Mouse (Mus musculus): ENCODE data around the gene 6030408B16Rik. TPM values are rescaled to one million over a fixed set of nuclear protein-coding genes. Genes with fewer than 3 reads are reported as not detected.

The 6030408B16Rik gene
- polyA plus RNA-seq, 1 experiment from 2014 or later: 0.48 TPM

DNA sequence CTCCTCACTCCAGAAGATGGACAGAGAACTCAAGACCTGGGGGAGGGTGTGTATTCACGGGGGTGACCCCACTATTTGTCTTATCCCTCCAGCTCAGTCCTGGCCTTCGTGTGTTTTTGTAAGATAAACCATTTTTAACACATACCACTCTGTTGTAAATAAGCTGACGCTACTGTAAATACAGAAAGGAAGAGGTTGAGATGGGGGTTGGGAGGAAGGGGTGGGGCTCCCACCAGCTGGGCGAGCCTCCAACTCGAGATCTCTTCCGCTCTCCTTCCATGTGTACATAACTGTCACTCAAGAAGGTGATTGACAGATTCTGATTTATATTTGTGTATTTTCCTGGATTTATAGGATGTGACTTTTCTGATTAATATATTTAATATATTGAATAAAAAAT, 18.6 kb upstream of the 6030408B16Rik start:
- no peak overlapping the region for H3K9ac ChIP-seq (ENCODE audit: low read depth, low read length)
- H3K36me3 ChIP-seq (ENCODE audit: control insufficient read depth, insufficient read depth): peaks cover 10% of the 10 kb centered on the region; the same call in 1 of the 2 replicates
- H3K4me2 ChIP-seq (replicated peaks; ENCODE audit: low read depth): no peak overlapping the region
- no peak for TF ChIP-seq CTCF (IDR thresholded peaks at IDR 0.05; ENCODE audit: low read depth)
- no peak overlapping the region for H3K4me3 ChIP-seq (ENCODE audit: low read depth, low read length)
- H3K9me3 ChIP-seq (ENCODE audit: control insufficient read depth): no peaks in the 10 kb centered on the region
- H3K27ac ChIP-seq (ENCODE audit: low read depth, low read length): no peak overlapping the region
- no peaks in the 10 kb centered on the region for H3K27me3 ChIP-seq (replicated peaks; ENCODE audit: control insufficient read depth, insufficient read depth, low read length)
- ATAC-seq: no peak
- WGBS: 42% methylated on average over 6 of the region's 6 CpGs
- no peaks in the 10 kb centered on the region for H3K4me1 ChIP-seq (replicated peaks; ENCODE audit: control insufficient read depth, insufficient read depth, low read length)

DNA sequence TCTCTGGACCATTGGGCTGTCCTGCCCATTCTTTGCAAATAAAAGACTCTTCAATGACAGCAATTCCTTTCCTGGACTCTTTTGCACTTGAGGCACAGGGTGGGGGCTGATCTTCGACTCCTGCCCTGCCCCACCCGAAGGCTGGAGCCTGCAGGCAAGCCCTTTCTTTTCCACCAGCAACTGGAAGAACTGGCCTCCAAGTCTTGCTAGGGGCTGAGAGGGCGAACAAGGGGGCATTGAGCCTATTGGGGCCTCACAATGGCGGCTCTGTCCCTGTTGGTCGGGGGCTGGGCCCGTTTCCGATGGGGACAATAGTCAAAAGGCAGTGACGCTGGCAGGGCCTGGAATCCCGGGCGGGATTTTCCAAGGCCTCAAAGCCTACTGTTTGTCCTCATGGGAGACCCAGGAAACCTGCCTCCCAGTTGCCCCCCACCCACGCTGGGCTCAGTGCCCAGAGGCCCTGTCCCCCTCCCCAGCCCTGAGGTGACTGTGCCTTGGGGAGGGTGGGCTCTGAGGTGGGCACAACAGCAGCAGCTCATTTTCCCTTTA, 15.6 kb upstream of the 6030408B16Rik start:
- Histone ChIP-seq H3K27ac (ENCODE audit: low read depth, low read length) (no peak overlapping the region), H3K4me1 (replicated peaks; ENCODE audit: control insufficient read depth, insufficient read depth, low read length) (no peaks in the 10 kb centered on the region), H3K4me2 (replicated peaks; ENCODE audit: low read depth) (no peak overlapping the region), H3K4me3 (ENCODE audit: low read depth, low read length) (no peak overlapping the region), H3K9me3 (ENCODE audit: control insufficient read depth) (no peaks in the 10 kb centered on the region), H3K9ac (ENCODE audit: low read depth, low read length) (0 out of 2 replicates have a peak overlapping the region, but pooled peaks have one; percentile 17), H3K36me3 (ENCODE audit: control insufficient read depth, insufficient read depth) (peaks cover 7% of the 10 kb centered on the region; the same call in 1 of the 2 replicates), H3K27me3 (replicated peaks; ENCODE audit: control insufficient read depth, insufficient read depth, low read length) (no peaks in the 10 kb centered on the region)
- TF ChIP-seq CTCF (IDR thresholded peaks at IDR 0.05; ENCODE audit: low read depth): no peak
- ATAC-seq: peak; percentile 42; the same call in 1 of the 2 replicates
- 34% methylated on average over 11 of the region's 11 CpGs for WGBS

DNA sequence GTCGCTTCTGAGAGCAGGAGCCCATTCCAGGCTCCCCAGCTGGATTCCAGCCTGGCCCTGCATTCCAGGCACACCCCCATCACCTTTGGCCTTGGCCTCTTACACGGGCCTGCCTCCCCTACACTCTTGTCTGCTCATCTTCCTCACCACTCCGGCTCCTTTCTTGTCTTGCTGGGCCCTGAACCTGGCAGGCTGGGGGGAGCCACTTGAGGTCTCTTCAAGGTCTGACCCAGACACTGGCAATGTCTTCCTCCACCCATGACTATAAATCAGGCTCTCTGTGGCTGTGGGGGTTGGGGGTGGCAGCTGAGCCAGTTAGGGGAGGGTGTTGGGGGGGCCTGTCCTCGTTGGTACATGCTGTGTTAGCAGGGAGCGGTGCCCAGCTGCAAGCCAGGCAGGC, 14.4 kb upstream of the 6030408B16Rik start:
- Histone ChIP-seq H3K4me3 (ENCODE audit: low read depth, low read length) (no peak overlapping the region), H3K4me2 (replicated peaks; ENCODE audit: low read depth) (no peak overlapping the region), H3K36me3 (ENCODE audit: control insufficient read depth, insufficient read depth) (no peaks in the 10 kb centered on the region), H3K27ac (ENCODE audit: low read depth, low read length) (no peak overlapping the region), H3K9ac (ENCODE audit: low read depth, low read length) (no peak overlapping the region), H3K9me3 (ENCODE audit: control insufficient read depth) (no peaks in the 10 kb centered on the region), H3K27me3 (replicated peaks; ENCODE audit: control insufficient read depth, insufficient read depth, low read length) (no peaks in the 10 kb centered on the region), H3K4me1 (replicated peaks; ENCODE audit: control insufficient read depth, insufficient read depth, low read length) (no peaks in the 10 kb centered on the region)
- 41% methylated on average over 5 of the region's 5 CpGs for WGBS
- no peak for ATAC-seq
- no peak for TF ChIP-seq CTCF (IDR thresholded peaks at IDR 0.05; ENCODE audit: low read depth)

DNA sequence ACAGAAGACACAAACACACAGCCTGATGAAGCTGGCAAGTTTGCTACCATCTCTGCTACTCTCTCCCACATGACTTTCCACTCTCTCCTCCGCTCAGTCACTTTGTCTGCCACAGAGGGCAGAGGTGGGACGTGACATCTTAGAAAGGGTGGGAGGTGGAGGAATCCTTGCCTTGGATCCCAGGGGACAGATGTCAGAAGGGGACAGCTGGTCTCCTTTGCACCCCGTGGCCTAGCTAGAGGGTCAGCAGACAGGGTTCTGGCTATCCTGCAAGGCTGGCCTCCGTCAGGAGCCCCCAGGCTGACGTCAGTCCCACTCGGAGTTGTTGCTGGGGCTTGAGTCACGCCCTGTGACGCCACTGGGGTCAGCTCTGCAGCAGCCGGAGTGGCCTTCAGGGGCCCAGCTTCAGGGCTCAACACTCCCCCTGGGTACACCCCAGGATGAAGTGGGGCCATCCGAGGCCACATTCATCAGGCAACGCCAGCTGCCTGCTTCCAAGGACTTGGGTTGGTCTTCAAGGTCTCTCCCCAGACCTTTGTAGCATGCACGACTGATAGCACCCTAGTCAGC, 13.5 kb upstream of the 6030408B16Rik start:
- no peak overlapping the region for H3K27ac ChIP-seq (ENCODE audit: low read depth, low read length)
- no peaks in the 10 kb centered on the region for H3K36me3 ChIP-seq (ENCODE audit: control insufficient read depth, insufficient read depth)
- no peak overlapping the region for H3K9ac ChIP-seq (ENCODE audit: low read depth, low read length)
- 0 out of 2 replicates have a peak, but pooled peaks cover under 1% of the 10 kb centered on the region for H3K4me1 ChIP-seq (replicated peaks; ENCODE audit: control insufficient read depth, insufficient read depth, low read length)
- ATAC-seq: no peak
- H3K4me3 ChIP-seq (ENCODE audit: low read depth, low read length): no peak overlapping the region
- TF ChIP-seq CTCF (IDR thresholded peaks at IDR 0.05; ENCODE audit: low read depth): no peak
- no peaks in the 10 kb centered on the region for H3K9me3 ChIP-seq (ENCODE audit: control insufficient read depth)
- H3K4me2 ChIP-seq (replicated peaks; ENCODE audit: low read depth): no peak overlapping the region
- no peaks in the 10 kb centered on the region for H3K27me3 ChIP-seq (replicated peaks; ENCODE audit: control insufficient read depth, insufficient read depth, low read length)
- WGBS: 46% methylated on average over 12 of the region's 12 CpGs

DNA sequence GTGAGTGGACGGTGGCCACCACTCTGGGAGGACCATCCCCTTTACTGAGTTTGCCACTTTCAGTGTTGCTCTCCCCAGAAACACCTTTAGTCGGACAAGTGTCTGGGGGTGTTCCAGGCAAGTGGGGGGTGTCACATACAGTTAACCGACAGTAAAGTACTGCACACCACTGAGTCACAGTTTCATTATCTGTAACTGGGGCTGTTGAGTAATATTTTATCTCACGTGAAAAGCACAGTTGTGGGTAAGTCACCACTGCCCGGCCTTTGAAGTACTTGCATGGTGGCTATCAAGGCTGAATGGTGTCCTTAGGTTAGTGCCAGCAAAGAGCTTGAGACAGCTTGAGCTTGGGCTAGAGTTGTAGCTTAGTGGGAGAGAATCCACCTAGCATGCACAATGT, 10.5 kb upstream of the 6030408B16Rik start:
- WGBS: 62% methylated on average over 5 of the region's 5 CpGs
- Histone ChIP-seq H3K36me3 (ENCODE audit: control insufficient read depth, insufficient read depth) (peaks cover 13% of the 10 kb centered on the region), H3K9me3 (ENCODE audit: control insufficient read depth) (no peaks in the 10 kb centered on the region), H3K4me1 (replicated peaks; ENCODE audit: control insufficient read depth, insufficient read depth, low read length) (0 out of 2 replicates have a peak, but pooled peaks cover 7% of the 10 kb centered on the region), H3K9ac (ENCODE audit: low read depth, low read length) (no peak overlapping the region), H3K4me2 (replicated peaks; ENCODE audit: low read depth) (no peak overlapping the region), H3K27ac (ENCODE audit: low read depth, low read length) (no peak overlapping the region), H3K27me3 (replicated peaks; ENCODE audit: control insufficient read depth, insufficient read depth, low read length) (no peaks in the 10 kb centered on the region), H3K4me3 (ENCODE audit: low read depth, low read length) (no peak overlapping the region)
- TF ChIP-seq CTCF (IDR thresholded peaks at IDR 0.05; ENCODE audit: low read depth): no peak
- no peak for ATAC-seq

DNA sequence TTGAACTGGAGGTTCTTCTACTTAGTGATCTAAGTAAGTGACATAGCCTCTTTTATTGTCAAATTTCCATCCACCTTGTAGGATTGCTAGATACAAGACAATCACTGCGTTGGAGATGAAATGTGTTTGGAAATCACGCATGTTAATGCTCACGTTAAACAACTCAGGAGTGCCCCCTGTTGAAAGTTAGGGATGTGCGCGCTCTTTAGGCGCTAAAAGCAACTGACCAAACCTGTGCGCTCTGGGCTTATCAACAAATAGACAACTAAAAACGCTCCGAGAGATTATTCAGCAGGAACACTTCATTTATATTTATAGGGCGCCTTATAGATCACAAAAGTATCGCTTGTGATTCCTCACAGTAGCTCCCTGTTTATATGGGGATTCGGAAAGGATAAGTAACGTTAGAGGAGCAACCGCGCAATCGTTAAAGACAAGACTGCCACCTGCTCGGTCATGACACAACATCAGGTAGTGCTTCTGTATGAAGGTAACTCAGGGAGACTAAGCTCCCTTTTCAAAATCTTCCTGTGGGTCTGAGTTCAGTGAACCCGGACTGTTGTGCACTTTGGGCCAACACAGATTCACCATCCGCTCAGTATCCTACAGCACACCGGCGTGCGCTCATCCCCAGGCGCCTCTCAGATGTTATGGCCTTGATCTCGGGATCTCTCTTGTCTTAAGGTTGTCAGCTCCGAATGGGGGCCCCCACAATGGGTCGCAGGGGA, 9.7 kb upstream of the 6030408B16Rik start:
- 0 out of 2 replicates have a peak overlapping the region, but pooled peaks have one; percentile 47 for H3K27ac ChIP-seq (ENCODE audit: low read depth, low read length)
- peak overlapping the region; percentile 73 for H3K9ac ChIP-seq (ENCODE audit: low read depth, low read length)
- H3K4me3 ChIP-seq (ENCODE audit: low read depth, low read length): peak overlapping the region; percentile 72
- H3K27me3 ChIP-seq (replicated peaks; ENCODE audit: control insufficient read depth, insufficient read depth, low read length): no peaks in the 10 kb centered on the region
- 0 out of 2 replicates have a peak, but pooled peaks cover 7% of the 10 kb centered on the region for H3K4me1 ChIP-seq (replicated peaks; ENCODE audit: control insufficient read depth, insufficient read depth, low read length)
- TF ChIP-seq CTCF (IDR thresholded peaks at IDR 0.05; ENCODE audit: low read depth): peak; percentile 81
- under 1% methylated on average over 26 of the region's 26 CpGs for WGBS
- peaks cover 20% of the 10 kb centered on the region for H3K36me3 ChIP-seq (ENCODE audit: control insufficient read depth, insufficient read depth)
- no peak for ATAC-seq
- H3K4me2 ChIP-seq (replicated peaks; ENCODE audit: low read depth): peak overlapping the region; percentile 85
- no peaks in the 10 kb centered on the region for H3K9me3 ChIP-seq (ENCODE audit: control insufficient read depth)

Data from intestine, postnatal 0 days (tissue).